Mouse (Mus musculus) frontal cortex, postnatal 25 days (tissue): ENCODE results near the gene Gm17428.
"Not testable (repeated sequence)": the region's sequence is repeated elsewhere in the genome, so short reads cannot be mapped to it uniquely, and the experiment has no call there.

Experiments used
- DNase-seq, 2 experiments: peaks; one replicate each; pipeline ENCODE4 v3.0.0; 2022; ENCODE audit warnings: low spot score in 2 of 2

Gm17428 gene

GRCm38 (mm10) chr14:54951587-54951986 is 25.1 kb upstream of the Gm17428 start:
- DNase-seq, result no peak

DNA sequence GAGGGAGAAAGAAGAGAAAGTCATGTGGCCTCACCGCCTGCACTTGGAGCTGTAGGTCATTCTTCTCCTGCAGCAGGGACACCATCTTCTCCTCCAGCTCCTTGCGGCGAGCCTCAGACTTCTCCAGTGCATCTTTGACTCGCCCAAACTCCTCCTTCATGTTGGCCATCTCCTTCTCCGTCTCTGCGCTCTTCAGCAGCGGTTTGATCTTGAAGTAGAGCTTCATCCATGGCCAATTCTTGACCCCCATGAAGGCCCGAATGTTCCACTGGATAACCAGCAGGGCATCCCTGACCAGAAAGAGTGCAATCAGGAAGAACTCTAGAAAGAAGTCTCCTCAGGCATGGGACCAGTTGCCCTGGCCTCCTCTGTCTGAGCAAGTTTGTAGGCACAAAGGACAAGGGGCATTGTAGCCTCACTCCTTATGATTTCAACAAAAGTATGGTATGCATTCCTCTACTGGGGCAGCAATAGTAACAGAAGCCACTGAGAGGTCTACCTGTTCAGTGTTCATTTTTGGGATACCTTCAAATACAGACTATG is 23.0 kb upstream of the Gm17428 start:
- DNase-seq, result no peak

- no peak for DNase-seq
These were observed 22.3 kb upstream of the Gm17428 start for GRCm38 (mm10) chr14:54954474-54954873.

- no peak for DNase-seq
These were observed 21.3 kb upstream of the Gm17428 start for GRCm38 (mm10) chr14:54955481-54955880.

DNA sequence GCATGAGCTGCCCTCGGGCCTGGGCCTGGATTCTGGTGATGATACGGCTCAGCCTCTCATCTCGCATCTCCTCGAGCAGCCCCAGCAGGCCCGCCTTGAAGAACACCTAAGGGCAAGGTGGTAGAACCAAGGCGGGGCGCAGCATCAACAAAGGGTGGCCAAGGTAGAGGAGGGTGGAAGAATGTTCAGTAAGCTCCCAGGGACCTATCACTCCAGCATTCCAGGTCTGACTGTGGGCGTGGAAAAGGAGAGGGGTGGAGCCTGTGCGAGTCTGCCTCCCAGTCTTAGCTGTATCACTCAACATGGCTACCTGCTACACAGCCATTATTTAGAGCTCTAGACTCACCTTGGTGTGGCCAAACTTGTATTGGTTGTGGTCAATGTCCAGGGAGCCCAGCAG is 20.2 kb upstream of the Gm17428 start:
- DNase-seq, result no peak

GRCm38 (mm10) chr14:54958503-54958902 is 18.2 kb upstream of the Gm17428 start:
- DNase-seq, result no peak

DNA sequence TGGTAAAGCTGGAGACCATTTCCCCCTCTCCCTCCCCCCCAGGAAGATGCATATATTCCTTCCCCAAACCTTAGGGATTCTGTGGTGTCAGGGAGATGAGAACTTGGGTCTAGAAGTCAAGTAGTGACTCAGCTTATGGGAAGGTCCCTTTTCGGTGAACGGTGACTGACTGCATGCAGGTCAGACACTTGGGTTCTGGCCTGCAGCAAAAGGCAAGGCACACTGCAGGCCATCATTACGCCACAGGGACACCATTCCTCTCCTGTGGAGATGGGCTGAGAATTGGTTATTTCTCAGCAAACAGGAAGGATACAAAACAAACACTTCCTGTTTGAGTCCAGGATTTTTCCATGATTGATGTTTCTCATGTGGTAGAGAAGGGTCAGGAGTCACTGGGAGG is 17.5 kb upstream of the Gm17428 start:
- no peak for DNase-seq

DNA sequence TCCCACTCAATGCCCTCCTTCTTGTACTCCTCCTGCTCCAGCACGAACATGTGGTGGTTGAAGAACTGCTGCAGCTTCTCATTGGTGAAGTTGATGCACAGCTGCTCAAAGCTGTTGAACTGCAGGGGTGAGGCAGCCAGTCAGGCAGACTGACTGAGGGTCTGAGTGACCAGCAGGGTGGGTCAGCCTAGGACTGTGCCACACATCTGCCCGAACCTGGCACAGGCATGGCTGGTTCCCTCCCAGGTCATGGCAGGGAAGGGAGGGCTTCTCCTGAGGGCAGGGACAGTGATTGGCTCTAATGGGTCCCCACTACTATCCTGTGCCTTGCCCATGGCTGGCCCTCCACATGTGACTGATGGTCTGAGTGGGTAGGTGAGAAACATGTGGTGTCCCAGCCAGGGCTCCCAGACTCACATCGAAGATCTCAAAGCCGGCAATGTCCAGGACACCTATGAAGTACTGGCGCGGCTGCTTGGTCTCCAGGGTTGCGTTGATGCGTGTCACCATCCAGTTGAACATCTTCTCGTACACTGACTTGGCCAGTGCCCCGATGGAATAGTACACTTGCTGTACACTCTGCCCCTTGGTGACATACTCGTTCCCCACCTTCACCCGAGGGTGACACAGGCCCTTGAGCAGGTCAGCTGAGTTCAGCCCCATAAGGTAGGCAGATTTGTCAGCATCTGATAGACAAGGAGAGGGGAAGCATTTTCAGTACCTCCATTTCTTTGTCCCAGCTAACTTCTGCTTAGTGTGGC is 16.7 kb upstream of the Gm17428 start:
- not testable (repeated sequence) for DNase-seq

GRCm38 (mm10) chr14:54960769-54961168 is 16.0 kb upstream of the Gm17428 start:
- no peak for DNase-seq

- DNase-seq, result no peak
These were observed 15.2 kb upstream of the Gm17428 start for GRCm38 (mm10) chr14:54961487-54961886.

GRCm38 (mm10) chr14:54962714-54963113 is 14.0 kb upstream of the Gm17428 start:
- no peak for DNase-seq

DNA sequence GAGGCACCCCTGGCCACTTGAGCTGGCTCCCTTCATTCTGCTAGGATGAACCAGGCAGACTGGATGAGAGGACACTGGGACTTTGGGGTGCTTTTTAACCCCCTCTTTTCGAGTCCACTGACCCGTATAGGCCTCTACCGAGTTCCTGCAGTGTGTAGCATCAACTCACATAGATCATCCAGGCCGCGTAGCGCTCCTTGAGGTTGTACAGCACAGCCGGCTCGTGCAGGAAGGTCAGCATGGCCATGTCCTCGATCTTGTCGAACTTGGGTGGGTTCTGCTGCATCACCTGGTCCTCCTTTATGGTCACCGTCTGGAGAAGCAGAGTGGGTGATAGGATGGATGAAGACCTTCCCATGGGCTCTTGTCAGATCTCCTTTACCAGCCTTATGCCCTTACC is 13.0 kb upstream of the Gm17428 start:
- no peak for DNase-seq

DNA sequence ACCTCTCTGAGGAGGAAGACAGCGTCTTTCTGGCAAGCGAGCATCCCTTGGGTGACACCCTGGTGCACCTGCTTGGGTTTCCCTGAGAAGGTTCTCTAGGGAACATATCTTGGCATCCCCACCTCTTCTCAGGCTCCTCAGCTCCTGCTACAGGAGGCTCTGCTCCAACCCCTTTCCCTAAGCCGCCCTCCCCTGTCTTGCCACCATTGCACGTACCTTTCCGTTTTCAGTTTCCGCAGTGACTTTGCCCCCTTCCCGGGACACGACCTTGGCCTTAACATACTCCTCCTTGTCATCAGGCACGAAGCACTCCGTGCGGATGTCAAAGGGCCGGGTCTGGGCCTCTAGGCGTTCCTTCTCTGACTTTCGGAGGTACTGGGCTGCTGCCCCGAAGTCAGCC is 11.7 kb upstream of the Gm17428 start:
- DNase-seq, result no peak

DNA sequence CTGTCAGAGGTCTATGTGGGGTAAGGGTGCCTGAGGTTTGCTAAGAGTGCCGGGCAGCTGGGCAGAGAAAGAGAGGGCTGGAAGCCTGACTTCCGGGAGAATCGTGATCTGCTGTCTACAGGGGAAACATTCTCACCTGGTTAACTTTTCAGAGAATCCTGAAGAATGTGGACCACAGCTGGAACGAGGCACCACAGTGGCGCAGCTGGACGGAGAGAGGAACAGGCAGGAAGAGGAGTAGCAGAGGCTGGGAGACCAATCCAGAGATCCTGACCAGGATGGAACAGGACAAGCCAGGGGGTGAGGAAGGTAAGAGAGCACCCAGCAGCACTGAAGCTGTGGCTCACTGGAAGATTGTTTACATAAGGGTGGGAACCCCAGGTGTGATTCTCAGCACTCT is 11.1 kb upstream of the Gm17428 start:
- DNase-seq, result no peak

DNA sequence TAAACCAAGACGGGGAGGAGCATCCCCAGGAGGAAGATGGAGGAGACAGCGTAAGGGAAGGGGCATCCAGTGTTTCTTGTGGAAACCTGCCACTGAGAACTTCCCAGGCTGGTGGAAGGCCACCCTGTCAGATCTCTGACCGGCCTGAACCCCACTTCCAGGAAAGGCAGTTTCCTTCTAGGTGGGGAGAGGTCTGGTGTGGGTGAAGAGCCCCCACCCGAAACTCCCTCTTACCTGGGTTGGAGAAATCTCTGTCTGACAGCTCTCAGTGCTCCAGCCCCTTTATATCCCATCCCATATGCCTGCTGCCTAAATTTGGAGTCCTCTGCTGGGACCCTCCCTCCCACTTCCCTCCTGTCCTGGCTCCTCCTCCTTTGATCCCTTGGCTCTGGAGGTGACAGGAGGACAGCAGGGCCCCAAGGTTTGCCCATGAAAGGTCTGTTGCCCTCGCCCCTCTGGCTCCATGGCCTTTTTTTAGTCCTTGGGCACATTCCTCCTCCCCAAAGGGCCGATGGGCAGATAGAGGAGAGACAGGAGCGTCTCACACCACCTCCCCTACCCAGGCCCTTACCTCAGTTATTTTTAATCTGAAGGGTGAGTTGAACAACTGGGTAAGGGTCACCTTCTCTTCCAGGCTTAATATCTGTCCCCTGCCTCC is 10.3 kb upstream of the Gm17428 start, which contains the start of gene Myh6:
TSS of gene Myh6 (minus strand) at position 608 of the 658 bp plus-strand sequence.
- no peak for DNase-seq

- DNase-seq, result no peak
These were observed 8.9 kb upstream of the Gm17428 start for GRCm38 (mm10) chr14:54967874-54968273.

GRCm38 (mm10) chr14:54968344-54968743 is 8.4 kb upstream of the Gm17428 start:
- no peak for DNase-seq

DNA sequence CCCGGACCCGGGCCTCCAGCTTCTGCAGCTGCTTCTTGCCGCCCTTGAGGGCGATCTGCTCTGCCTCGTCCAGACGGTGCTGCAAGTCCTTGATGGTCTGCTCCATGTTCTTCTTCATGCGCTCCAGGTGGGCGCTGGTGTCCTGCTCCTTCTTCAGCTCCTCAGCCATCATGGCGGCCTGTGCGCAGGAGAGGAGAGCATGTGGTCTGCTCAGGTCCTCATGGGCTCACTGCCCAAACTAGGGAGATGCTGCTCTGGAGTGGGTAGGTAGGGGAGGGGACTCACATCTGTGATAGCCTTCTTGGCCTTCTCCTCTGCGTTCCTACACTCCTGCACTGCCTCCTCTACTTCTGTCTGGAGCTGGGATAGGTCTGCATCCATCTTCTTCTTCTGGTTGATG is 3.9 kb upstream of the Gm17428 start:
- not testable (repeated sequence) for DNase-seq

GRCm38 (mm10) chr14:54974068-54974791 is 2.5 kb upstream of the Gm17428 start:
- DNase-seq, result no peak

DNA sequence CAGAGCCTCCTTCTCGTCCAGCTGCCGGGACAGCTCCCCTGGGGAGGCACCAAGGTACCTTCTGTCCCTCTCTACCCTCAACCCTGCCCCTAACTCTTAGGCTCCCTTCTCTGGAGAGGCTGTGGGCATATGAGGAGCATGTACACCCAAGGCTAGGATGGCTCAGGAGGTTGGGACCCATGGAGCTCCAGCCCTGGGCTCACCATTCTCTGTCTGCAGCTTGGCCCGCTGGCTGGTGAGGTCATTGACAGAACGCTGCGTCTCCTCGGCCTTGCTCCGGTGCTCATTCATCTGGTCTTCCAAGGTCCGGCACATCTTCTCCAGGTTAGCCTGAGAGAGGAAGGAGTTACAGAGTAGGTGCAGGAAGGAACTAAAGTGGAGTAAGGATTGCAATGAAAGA is 1.9 kb downstream of the Gm17428 start:
- DNase-seq, result no peak

- DNase-seq, result no peak
These were observed 5.2 kb downstream of the Gm17428 start for GRCm38 (mm10) chr14:54981934-54982333.

DNA sequence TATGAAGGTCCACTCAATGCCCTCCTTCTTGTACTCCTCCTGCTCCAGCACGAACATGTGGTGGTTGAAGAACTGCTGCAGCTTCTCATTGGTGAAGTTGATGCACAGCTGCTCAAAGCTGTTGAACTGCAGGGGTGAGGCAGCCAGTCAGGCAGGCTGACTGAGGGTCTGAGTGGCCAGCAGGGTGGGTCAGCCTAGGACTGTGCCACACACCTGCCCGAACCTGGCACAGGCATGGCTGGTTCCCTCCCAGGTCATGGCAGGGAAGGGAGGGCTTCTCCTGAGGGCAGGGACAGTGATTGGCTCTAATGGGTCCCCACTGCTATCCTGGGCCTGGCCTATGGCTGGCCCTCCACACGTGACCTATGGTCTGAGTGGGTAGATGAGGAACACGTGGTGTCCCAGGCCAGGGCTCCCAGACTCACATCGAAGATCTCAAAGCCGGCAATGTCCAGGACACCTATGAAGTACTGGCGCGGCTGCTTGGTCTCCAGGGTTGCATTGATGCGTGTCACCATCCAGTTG is 11.7 kb downstream of the Gm17428 start:
- not testable (repeated sequence) for DNase-seq
